Mouse (Mus musculus) midbrain, embryonic 15.5 days (tissue): ENCODE data around the gene Mrgprh. TPM values are rescaled to one million over a fixed set of nuclear protein-coding genes. Genes with fewer than 3 reads are reported as not detected.
"Not testable (repeated sequence)": the region's sequence is repeated elsewhere in the genome, so short reads cannot be mapped to it uniquely, and the experiment has no call there.

Experiments
- ATAC-seq: fragments of 200-750 bp; cut with Nextera tagmentation; replicated peaks from 2 replicates; pipeline ENCODE4 v1.8.0; 2017; ENCODE audit warnings: moderate TSS enrichment
- H3K27ac ChIP-seq: fragments of 300-500 bp; sonication (generic); 2 replicates; pipeline ENCODE4 v1.5.1; 2015; ENCODE audit warnings: mild to moderate bottlenecking, inconsistent platforms
- H3K27me3 ChIP-seq: fragments of 300-500 bp; sonication (generic); replicated peaks from 2 replicates; pipeline ENCODE4 v1.6.1; 2015; ENCODE audit warnings: inconsistent platforms
- H3K36me3 ChIP-seq: fragments of 300-500 bp; sonication (generic); replicated peaks from 2 replicates; pipeline ENCODE4 v1.6.1; 2015; ENCODE audit warnings: inconsistent platforms
- H3K4me1 ChIP-seq: fragments of 300-500 bp; sonication (generic); 2 replicates; pipeline ENCODE4 v1.6.1; 2015; ENCODE audit warnings: inconsistent platforms
- H3K4me2 ChIP-seq: fragments of 300-500 bp; sonication (generic); 2 replicates; pipeline ENCODE4 v1.6.1; 2015; ENCODE audit warnings: inconsistent platforms, mild to moderate bottlenecking, moderate library complexity
- H3K4me3 ChIP-seq: fragments of 300-500 bp; sonication (generic); 2 replicates; pipeline ENCODE4 v1.5.1; 2015; ENCODE audit warnings: mild to moderate bottlenecking, inconsistent platforms
- H3K9ac ChIP-seq: fragments of 300-500 bp; sonication (generic); 2 replicates; pipeline ENCODE4 v1.6.1; 2015; ENCODE audit warnings: mild to moderate bottlenecking, inconsistent platforms
- H3K9me3 ChIP-seq: fragments of 300-500 bp; sonication (generic); 2 replicates; pipeline ENCODE4 v1.6.1; 2016; ENCODE audit warnings: inconsistent platforms
- WGBS: fragments of 180-500 bp; shearing (Covaris S2); methylation state at CpG from one replicate; pipeline ENCODE4 v1.1.7; 2015; ENCODE audit warnings: mixed read lengths; 5-methylcytosine and 5-hydroxymethylcytosine counted together
- polyA plus RNA-seq: library from polyadenylated mRNA; unstranded; fragments of >200 nt; fragmentation: Nextera tagmentation; extraction: Ambion mirVana; gene quantifications from 2 replicates; pipeline ENCODE4 v1.2.1, GENCODE M21; 2015

Gene Mrgprh
- polyA plus RNA-seq, 1 experiment from 2014 or later, result not detected

GRCm38 (mm10) chr17:12880178-12880577 is 4.3 kb downstream of the Mrgprh start:
- H3K4me2 ChIP-seq, result peak overlapping the region; percentile 31
- H3K27me3 ChIP-seq, result no peaks in the 10 kb centered on the region
- 0 out of 2 replicates have a peak, but pooled peaks cover 4% of the 10 kb centered on the region for H3K4me1 ChIP-seq
- H3K9ac ChIP-seq, result no peak overlapping the region
- no peak overlapping the region for H3K4me3 ChIP-seq
- 4% methylated on average over 14 of the region's 14 CpGs for WGBS
- ATAC-seq, result peak; percentile 74
- no peak overlapping the region for H3K27ac ChIP-seq
- no peaks in the 10 kb centered on the region for H3K9me3 ChIP-seq
- no peaks in the 10 kb centered on the region for H3K36me3 ChIP-seq

- Histone ChIP-seq H3K9ac (no peak overlapping the region), H3K4me2 (no peak overlapping the region), H3K27me3 (no peaks in the 10 kb centered on the region), H3K4me1 (0 out of 2 replicates have a peak, but pooled peaks cover 4% of the 10 kb centered on the region), H3K36me3 (no peaks in the 10 kb centered on the region), H3K4me3 (no peak overlapping the region), H3K9me3 (no peaks in the 10 kb centered on the region), H3K27ac (no peak overlapping the region)
- ATAC-seq, result no peak
- 84% methylated on average over 1 of the region's 1 CpGs for WGBS
Measured at GRCm38 (mm10) chr17:12881216-12881615, 5.4 kb downstream of the Mrgprh start.

DNA sequence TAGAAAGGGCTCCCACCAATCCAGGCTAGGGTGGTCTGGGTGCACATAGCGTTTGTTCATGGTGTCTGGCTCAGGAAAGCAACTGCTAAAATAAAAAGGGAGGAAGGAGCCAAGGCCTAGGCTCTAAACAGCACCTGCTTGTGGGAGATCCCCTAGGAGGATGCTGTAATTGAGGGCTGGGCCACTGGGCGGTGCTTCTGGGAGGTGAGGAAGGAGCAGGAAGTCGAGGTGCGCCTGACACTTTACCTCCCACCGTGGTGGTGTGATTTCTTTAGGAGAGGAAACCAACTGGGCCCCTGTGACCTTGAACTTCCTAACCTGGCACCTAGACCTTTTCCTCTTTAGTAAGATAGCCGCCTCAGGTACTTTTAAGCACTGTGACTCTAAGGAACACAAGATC is 10.8 kb downstream of the Mrgprh start:
- WGBS, result 43% methylated on average over 6 of the region's 6 CpGs
- ATAC-seq, result no peak
- H3K27me3 ChIP-seq, result no peaks in the 10 kb centered on the region
- H3K4me1 ChIP-seq, result no peaks in the 10 kb centered on the region
- H3K36me3 ChIP-seq, result no peaks in the 10 kb centered on the region
- H3K9me3 ChIP-seq, result no peaks in the 10 kb centered on the region
- no peak overlapping the region for H3K9ac ChIP-seq
- no peak overlapping the region for H3K4me2 ChIP-seq
- H3K4me3 ChIP-seq, result no peak overlapping the region
- no peak overlapping the region for H3K27ac ChIP-seq

DNA sequence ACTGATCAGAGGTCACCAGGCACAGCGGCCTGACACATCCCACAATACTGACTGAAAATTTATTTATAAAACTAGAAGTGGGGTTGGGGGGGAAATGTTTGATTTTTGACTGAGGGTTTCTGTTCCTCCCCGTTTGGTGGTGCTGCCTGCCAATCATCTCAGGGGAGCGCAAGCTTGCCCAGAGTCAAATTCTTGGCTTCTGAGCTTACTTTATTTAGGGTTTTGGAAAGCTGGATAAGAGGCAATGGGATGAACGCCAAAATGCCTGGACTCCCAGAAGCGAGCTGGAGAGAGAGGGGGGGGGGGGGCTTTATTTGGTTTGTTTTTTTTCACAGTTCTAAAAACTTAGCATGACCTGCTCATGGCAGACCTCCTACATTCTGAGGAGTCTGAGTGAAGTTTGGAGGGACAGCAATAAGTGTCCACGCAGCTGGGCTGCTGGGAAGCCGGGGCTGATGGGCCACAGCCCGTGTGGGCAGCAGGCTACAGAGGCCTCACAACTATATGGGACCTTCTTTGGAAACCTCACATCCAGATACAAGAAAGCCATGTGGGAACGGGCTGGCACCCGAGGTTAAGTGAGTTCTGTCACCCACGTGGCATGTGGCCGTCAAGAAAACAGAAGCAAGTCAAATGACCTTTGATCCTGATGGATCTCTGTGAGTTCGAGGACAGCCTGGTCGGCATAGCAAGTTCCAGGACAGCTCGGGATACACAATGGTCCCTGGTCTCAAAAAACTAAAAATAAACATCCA is 11.4 kb downstream of the Mrgprh start:
- Histone ChIP-seq H3K36me3 (no peaks in the 10 kb centered on the region), H3K9ac (no peak overlapping the region), H3K27me3 (no peaks in the 10 kb centered on the region), H3K9me3 (no peaks in the 10 kb centered on the region), H3K4me2 (no peak overlapping the region), H3K27ac (no peak overlapping the region), H3K4me1 (no peaks in the 10 kb centered on the region), H3K4me3 (no peak overlapping the region)
- 84% methylated on average over 15 of the region's 15 CpGs for WGBS
- ATAC-seq, result no peak

GRCm38 (mm10) chr17:12891054-12891453 is 15.2 kb downstream of the Mrgprh start:
- H3K4me2 ChIP-seq, result no peak overlapping the region
- no peak for ATAC-seq
- H3K9ac ChIP-seq, result no peak overlapping the region
- H3K36me3 ChIP-seq, result no peaks in the 10 kb centered on the region
- H3K27me3 ChIP-seq, result no peaks in the 10 kb centered on the region
- no peak overlapping the region for H3K27ac ChIP-seq
- 82% methylated on average over 4 of the region's 4 CpGs for WGBS
- no peaks in the 10 kb centered on the region for H3K4me1 ChIP-seq
- H3K4me3 ChIP-seq, result no peak overlapping the region
- H3K9me3 ChIP-seq, result no peaks in the 10 kb centered on the region

- Histone ChIP-seq H3K27me3 (no peaks in the 10 kb centered on the region), H3K4me3 (no peak overlapping the region), H3K4me1 (no peaks in the 10 kb centered on the region), H3K4me2 (no peak overlapping the region), H3K27ac (no peak overlapping the region), H3K9ac (no peak overlapping the region), H3K9me3 (no peaks in the 10 kb centered on the region), H3K36me3 (no peaks in the 10 kb centered on the region)
- WGBS, result 92% methylated on average over 9 of the region's 9 CpGs
- ATAC-seq, result no peak
Measured at GRCm38 (mm10) chr17:12892033-12892432, 16.2 kb downstream of the Mrgprh start.

DNA sequence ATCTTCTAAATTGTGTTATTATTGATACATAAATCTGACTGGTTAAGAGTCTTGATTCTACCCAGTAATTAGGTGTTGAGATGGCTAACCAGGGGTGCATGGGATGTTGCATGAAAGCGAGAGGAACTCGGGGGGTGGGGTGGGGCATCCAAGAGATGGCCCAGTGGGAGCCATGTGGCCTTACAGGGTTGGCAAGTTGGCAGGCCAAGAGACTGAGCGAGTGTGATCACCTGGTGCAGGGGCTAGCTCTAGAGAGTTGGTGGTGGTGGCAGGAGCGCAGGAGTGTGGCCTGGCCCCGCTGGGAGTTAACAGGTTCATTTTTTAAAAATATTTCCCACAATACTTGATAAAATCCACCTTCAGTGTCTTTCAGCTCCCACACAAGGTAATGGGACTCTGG is 21.8 kb downstream of the Mrgprh start:
- no peaks in the 10 kb centered on the region for H3K4me1 ChIP-seq
- no peak overlapping the region for H3K4me3 ChIP-seq
- WGBS, result 84% methylated on average over 5 of the region's 5 CpGs
- H3K36me3 ChIP-seq, result 0 out of 2 replicates have a peak, but pooled peaks cover 3% of the 10 kb centered on the region
- H3K27me3 ChIP-seq, result no peaks in the 10 kb centered on the region
- H3K4me2 ChIP-seq, result no peak overlapping the region
- no peak overlapping the region for H3K9ac ChIP-seq
- peak; percentile 68 for ATAC-seq
- H3K9me3 ChIP-seq, result no peaks in the 10 kb centered on the region
- peak overlapping the region; percentile 63; the same call in 1 of the 2 replicates for H3K27ac ChIP-seq

GRCm38 (mm10) chr17:12898607-12899006 is 22.8 kb downstream of the Mrgprh start:
- H3K27me3 ChIP-seq, H3K4me2 ChIP-seq, H3K4me1 ChIP-seq, H3K4me3 ChIP-seq, H3K9me3 ChIP-seq, H3K36me3 ChIP-seq, H3K9ac ChIP-seq: not testable (repeated sequence)
- H3K27ac ChIP-seq, result peak overlapping the region; percentile 74
- 26% methylated on average over 2 of the region's 2 CpGs for WGBS
- ATAC-seq, result 0 out of 2 replicates have a peak, but pooled peaks have one; percentile 8

GRCm38 (mm10) chr17:12902291-12902690 is 26.5 kb downstream of the Mrgprh start:
- Histone ChIP-seq H3K27me3 (no peaks in the 10 kb centered on the region), H3K9me3 (no peaks in the 10 kb centered on the region), H3K4me1 (no peaks in the 10 kb centered on the region), H3K4me2 (no peak overlapping the region), H3K9ac (no peak overlapping the region), H3K4me3 (no peak overlapping the region), H3K27ac (no peak overlapping the region), H3K36me3 (0 out of 2 replicates have a peak, but pooled peaks cover 6% of the 10 kb centered on the region)
- 93% methylated on average over 6 of the region's 6 CpGs for WGBS
- no peak for ATAC-seq

GRCm38 (mm10) chr17:12903372-12904333 is 27.8 kb downstream of the Mrgprh start:
- WGBS, result 11% methylated on average over 11 of the region's 12 CpGs

GRCm38 (mm10) chr17:12904349-12904748 is 28.5 kb downstream of the Mrgprh start:
- Histone ChIP-seq H3K27me3 (no peaks in the 10 kb centered on the region), H3K9me3 (no peaks in the 10 kb centered on the region), H3K27ac (no peak overlapping the region), H3K4me1 (no peaks in the 10 kb centered on the region), H3K4me2 (no peak overlapping the region), H3K4me3 (no peak overlapping the region), H3K9ac (no peak overlapping the region), H3K36me3 (0 out of 2 replicates have a peak, but pooled peaks cover 11% of the 10 kb centered on the region)
- ATAC-seq, result no peak
- WGBS, result 83% methylated on average over 1 of the region's 1 CpGs

More at GRCm38 (mm10) chr17:12903372-12904333, 27.8 kb downstream of the Mrgprh start:
- no peaks in the 10 kb centered on the region for H3K27me3 ChIP-seq
- H3K9me3 ChIP-seq, result no peaks in the 10 kb centered on the region
- H3K27ac ChIP-seq, result no peak overlapping the region
- H3K9ac ChIP-seq, result no peak overlapping the region
- H3K4me1 ChIP-seq, result no peaks in the 10 kb centered on the region
- H3K36me3 ChIP-seq, result 0 out of 2 replicates have a peak, but pooled peaks cover 6% of the 10 kb centered on the region
- H3K4me2 ChIP-seq, result no peak overlapping the region
- no peak for ATAC-seq
- no peak overlapping the region for H3K4me3 ChIP-seq

- Histone ChIP-seq H3K36me3 (peaks cover 16% of the 10 kb centered on the region; the same call in 1 of the 2 replicates), H3K27ac (no peak overlapping the region), H3K4me1 (no peaks in the 10 kb centered on the region), H3K9ac (no peak overlapping the region), H3K4me3 (no peak overlapping the region), H3K9me3 (no peaks in the 10 kb centered on the region), H3K27me3 (no peaks in the 10 kb centered on the region), H3K4me2 (no peak overlapping the region)
- WGBS, result 91% methylated on average over 4 of the region's 4 CpGs
- no peak for ATAC-seq
Measured at GRCm38 (mm10) chr17:12905810-12906209, 30.0 kb downstream of the Mrgprh start.
